8 mouse cellular contexts compared by ENCODE assay signal in genomic region chr8:13624863-13625262, GRCm38 (mm10). TPM values are rescaled to one million over a fixed set of nuclear protein-coding genes. Genes with fewer than 3 reads are reported as not detected.
DNase-seq lines count a peak whose midpoint lies in the region; ATAC-seq lines count a peak whose summit lies in the region.

No protein-coding gene starts in this region.

- H3K36me3 ChIP-seq in midbrain, embryonic 15.5 days (replicated peaks) = no peaks in the 10 kb centered on the region

- 61% methylated on average over 11 of the region's 11 CpGs for WGBS in midbrain, embryonic 15.5 days

- H3K4me3 ChIP-seq in midbrain, embryonic 15.5 days = no peak overlapping the region

- ATAC-seq in midbrain, embryonic 15.5 days (replicated peaks) = no peak

- DNase-seq in layer of hippocampus, adult 8-10 months (ENCODE audit: low spot score in 2 of 2) = peak; percentile 63 to 69
- DNase-seq in layer of hippocampus, adult 9-10 months (ENCODE audit: low spot score) = no peak
- peak; percentile 99 for DNase-seq in cerebellum, adult 9-10 months
- peak; percentile 64 to 88 for DNase-seq in frontal cortex, postnatal 36 days (ENCODE audit: low spot score in 2 of 2)
- peak; percentile 71 for DNase-seq in layer of hippocampus, adult 9-11 months
- DNase-seq in B cell, adult 2 months = no peak
- DNase-seq in gastrocnemius, postnatal 25 days = no peak

- H3K27me3 ChIP-seq in midbrain, embryonic 15.5 days (replicated peaks) = no peaks in the 10 kb centered on the region

- peak overlapping the region; percentile 76 for H3K27ac ChIP-seq in midbrain, embryonic 15.5 days

- H3K4me2 ChIP-seq in midbrain, embryonic 15.5 days = no peak overlapping the region

- H3K4me1 ChIP-seq in midbrain, embryonic 15.5 days = peaks cover 22% of the 10 kb centered on the region

- H3K9me3 ChIP-seq in midbrain, embryonic 15.5 days = no peaks in the 10 kb centered on the region

- no peak overlapping the region for H3K9ac ChIP-seq in midbrain, embryonic 15.5 days

RNA-seq across cellular contexts. Expression of gene Rasa3, which starts 52.5 kb away (rescaled TPM):
- 10 to 100 TPM; 62.7 to 74.3 (median 68.2) TPM for total RNA-seq in layer of hippocampus, adult 8-10 months (2022)
- 27.3 and 27.7 TPM in 2 replicates for polyA plus RNA-seq in midbrain, embryonic 15.5 days (2015; fragmentation: Nextera tagmentation; extraction: Ambion mirVana)
- 1 to 10 TPM; 8.4 to 9.4 TPM for total RNA-seq in gastrocnemius, postnatal 25 days (2021)

Comparison
In these comparisons a context has a peak if more than half of its experiments do, and no peak if none do; other contexts are left out.
1. DNase-seq: peak in layer of hippocampus, adult 8-10 months (2 of 2), cerebellum, adult 9-10 months (single experiment), frontal cortex, postnatal 36 days (2 of 2) and layer of hippocampus, adult 9-11 months (single experiment); none in layer of hippocampus, adult 9-10 months (single experiment), B cell, adult 2 months (0 of 2) and gastrocnemius, postnatal 25 days (single experiment).
2. RNA of gene Rasa3, which starts 52.5 kb away (total RNA-seq): 62.7 to 74.3 TPM in layer of hippocampus, adult 8-10 months; 8.4 to 9.4 TPM in gastrocnemius, postnatal 25 days; every median in the first group is over 4 times any median in the second.